Mouse (Mus musculus) thymus, adult 2 months (tissue): ENCODE measurements around the gene Spg21. TPM values are rescaled to one million over a fixed set of nuclear protein-coding genes. Genes with fewer than 3 reads are reported as not detected.
A peak's percentile ranks its signal among the peaks of the same experiment; 100 is the strongest.

Experiments
- DNase-seq: peaks from one replicate; pipeline ENCODE4 v3.0.0; 2021
- H3K27ac ChIP-seq: fragments of 200-500 bp; 2 replicates; pipeline ENCODE4 v1.5.1; 2012; ENCODE audit warnings: low read length, control low read depth; ENCODE audit not compliant: control insufficient read depth, insufficient read depth
- H3K27me3 ChIP-seq: fragments of 200-500 bp; 2 replicates; pipeline ENCODE4 v1.6.1; 2012; ENCODE audit warnings: mild to moderate bottlenecking, low read length, moderate library complexity, mixed read lengths; ENCODE audit not compliant: control insufficient read depth, insufficient read depth
- H3K36me3 ChIP-seq: fragments of 200-500 bp; 2 replicates; pipeline ENCODE4 v1.6.1; 2012; ENCODE audit warnings: mild to moderate bottlenecking, low read length, moderate library complexity; ENCODE audit not compliant: control insufficient read depth, insufficient read depth
- H3K4me1 ChIP-seq: fragments of 200-500 bp; replicated peaks from 2 replicates; pipeline ENCODE4 v1.6.1; 2012; ENCODE audit warnings: low read length; ENCODE audit not compliant: control insufficient read depth, insufficient read depth
- H3K4me3 ChIP-seq: fragments of 200-500 bp; 2 replicates; pipeline ENCODE4 v1.5.1; 2012; ENCODE audit warnings: mild to moderate bottlenecking, low read length, control low read depth, moderate library complexity; ENCODE audit not compliant: control insufficient read depth, insufficient read depth
- CTCF ChIP-seq: fragments of 200-500 bp; IDR thresholded peaks from 2 replicates; pipeline ENCODE4 v1.5.1; 2012; ENCODE audit warnings: mild to moderate bottlenecking, control low read depth, low read length, moderate library complexity, borderline replicate concordance; ENCODE audit not compliant: control insufficient read depth, poor library complexity, insufficient read depth; ENCODE audit errors: extremely low read depth
- POLR2A ChIP-seq: fragments of 200-500 bp; IDR thresholded peaks from 2 replicates; pipeline ENCODE4 v1.6.1; 2012; ENCODE audit warnings: mild to moderate bottlenecking, low read length, control low read depth, moderate library complexity; ENCODE audit not compliant: control insufficient read depth, poor library complexity, insufficient read depth; ENCODE audit errors: extremely low read depth
- WGBS: fragments of 180-500 bp; shearing (Covaris S2); methylation state at CpG from one replicate; pipeline ENCODE4 v1.1.7; 2018; 5-methylcytosine and 5-hydroxymethylcytosine counted together
- polyA plus RNA-seq: library from polyadenylated mRNA; depleted of rRNA; stranded (reverse); fragments of >200 nt; gene quantifications from 2 replicates; pipeline ENCODE4 v1.2.3, GENCODE M21; 2012

Gene Spg21
- polyA plus RNA-seq, 1 experiment = 28.5 TPM

DNA sequence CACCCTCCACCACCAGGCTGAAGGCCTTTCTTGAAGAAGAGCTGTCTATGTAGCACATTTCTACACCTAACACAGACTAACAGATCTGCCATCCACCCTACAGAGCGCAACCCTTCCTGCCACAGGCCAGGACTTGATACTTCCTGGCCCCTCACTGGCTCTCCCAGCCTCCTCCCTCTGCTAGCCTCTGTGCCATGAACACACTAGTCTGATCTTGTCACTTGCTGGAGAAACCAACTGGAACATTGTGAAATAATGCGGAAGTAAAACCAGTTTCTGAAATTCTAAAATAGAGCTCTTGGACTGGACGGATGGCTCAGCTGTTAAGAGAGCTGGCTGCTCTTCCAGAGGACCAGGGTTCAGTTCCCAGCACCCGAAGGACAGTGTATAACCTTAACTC is 32.1 kb downstream of the Spg21 start:
- no peak overlapping the region for H3K4me3 ChIP-seq
- H3K36me3 ChIP-seq = 0 out of 2 replicates have a peak, but pooled peaks cover 4% of the 10 kb centered on the region
- no peaks in the 10 kb centered on the region for H3K27me3 ChIP-seq
- 94% methylated on average over 4 of the region's 4 CpGs for whole genome bisulfite sequencing
- no peak overlapping the region for H3K27ac ChIP-seq
- no peak for TF ChIP-seq POLR2A
- TF ChIP-seq CTCF = no peak
- H3K4me1 ChIP-seq = no peaks in the 10 kb centered on the region
- no peak for DNase-seq

DNA sequence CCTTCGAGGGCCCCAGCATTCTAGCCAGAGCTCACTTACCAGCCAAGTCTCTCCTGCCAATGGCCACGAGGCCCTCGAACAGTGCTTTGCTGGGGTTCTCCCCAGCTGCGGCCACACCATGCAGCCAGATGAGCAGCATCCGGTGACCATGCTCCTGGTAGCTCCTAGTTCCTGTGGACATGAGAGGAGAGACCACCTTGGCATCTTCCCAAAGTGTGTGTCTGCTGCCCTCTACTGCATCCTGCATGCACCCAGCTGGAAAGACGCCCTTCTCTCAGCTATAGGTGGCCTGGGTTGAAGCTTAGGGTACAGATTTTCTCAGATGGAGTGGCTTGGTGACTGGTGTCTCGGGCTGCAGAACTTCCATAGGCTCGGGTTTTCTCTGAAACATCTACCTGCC is 41.4 kb downstream of the Spg21 start:
- TF ChIP-seq CTCF = 0 out of 2 replicates have a peak, but pooled peaks have one; percentile 13
- TF ChIP-seq POLR2A = no peak
- H3K27me3 ChIP-seq = no peaks in the 10 kb centered on the region
- no peak overlapping the region for H3K27ac ChIP-seq
- WGBS = 62% methylated on average over 8 of the region's 8 CpGs
- H3K4me1 ChIP-seq = no peaks in the 10 kb centered on the region
- H3K36me3 ChIP-seq = no peaks in the 10 kb centered on the region
- no peak overlapping the region for H3K4me3 ChIP-seq
- no peak for DNase-seq

DNA sequence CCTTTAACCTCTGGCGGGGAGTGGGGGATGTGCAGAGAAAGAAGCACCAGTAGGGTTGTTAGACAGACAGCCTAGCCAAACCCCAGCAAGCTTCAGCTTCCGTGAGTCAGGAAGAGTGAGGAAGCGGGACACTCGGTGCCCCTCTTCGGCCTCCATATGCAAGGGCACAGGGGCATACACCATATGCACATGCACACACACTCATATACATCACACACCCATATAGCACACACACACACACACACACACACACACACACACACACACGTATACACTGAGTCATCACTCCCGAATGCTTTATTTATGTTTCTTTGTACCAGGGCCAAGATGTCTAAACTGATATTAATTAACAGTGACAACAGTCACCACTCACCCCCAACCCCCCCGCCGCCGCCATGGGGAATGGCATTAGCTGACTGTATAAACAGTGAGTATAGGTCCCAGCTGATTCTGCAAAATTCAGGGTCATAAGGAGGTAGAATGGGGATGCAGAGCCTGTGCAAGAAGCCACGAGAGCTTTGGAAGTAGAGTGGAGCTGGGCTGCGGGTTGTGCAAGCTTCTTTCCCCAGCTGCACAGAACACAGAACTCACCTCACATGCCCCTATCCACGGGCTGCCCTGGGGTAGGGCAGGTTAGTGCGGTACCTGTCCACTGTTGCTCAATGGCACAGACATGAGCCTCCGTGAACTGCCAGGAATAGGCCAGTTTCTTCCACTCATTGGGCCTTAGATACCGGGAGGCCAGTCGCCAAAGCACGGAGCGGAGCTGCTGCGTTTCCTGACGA is 42.2 kb downstream of the Spg21 start:
- Histone ChIP-seq H3K4me1 (no peaks in the 10 kb centered on the region), H3K36me3 (no peaks in the 10 kb centered on the region), H3K27me3 (no peaks in the 10 kb centered on the region), H3K27ac (no peak overlapping the region), H3K4me3 (no peak overlapping the region)
- DNase-seq = no peak
- TF ChIP-seq CTCF (no peak), POLR2A (no peak)
- WGBS = 91% methylated on average over 21 of the region's 21 CpGs

- Histone ChIP-seq H3K36me3 (no peaks in the 10 kb centered on the region), H3K27me3 (no peaks in the 10 kb centered on the region), H3K4me1 (no peaks in the 10 kb centered on the region), H3K4me3 (no peak overlapping the region), H3K27ac (no peak overlapping the region)
- no peak for DNase-seq
- no peak for TF ChIP-seq POLR2A
- TF ChIP-seq CTCF = no peak
- 44% methylated on average over 7 of the region's 7 CpGs for WGBS
Observed at GRCm38 (mm10) chr9:65508449-65508848, 47.7 kb downstream of the Spg21 start.

GRCm38 (mm10) chr9:65512520-65512919 is 51.8 kb downstream of the Spg21 start:
- no peaks in the 10 kb centered on the region for H3K27me3 ChIP-seq
- no peak overlapping the region for H3K27ac ChIP-seq
- no peaks in the 10 kb centered on the region for H3K36me3 ChIP-seq
- H3K4me3 ChIP-seq = no peak overlapping the region
- 96% methylated on average over 3 of the region's 3 CpGs for WGBS
- no peak for DNase-seq
- TF ChIP-seq POLR2A (no peak), CTCF (no peak)
- no peaks in the 10 kb centered on the region for H3K4me1 ChIP-seq

DNA sequence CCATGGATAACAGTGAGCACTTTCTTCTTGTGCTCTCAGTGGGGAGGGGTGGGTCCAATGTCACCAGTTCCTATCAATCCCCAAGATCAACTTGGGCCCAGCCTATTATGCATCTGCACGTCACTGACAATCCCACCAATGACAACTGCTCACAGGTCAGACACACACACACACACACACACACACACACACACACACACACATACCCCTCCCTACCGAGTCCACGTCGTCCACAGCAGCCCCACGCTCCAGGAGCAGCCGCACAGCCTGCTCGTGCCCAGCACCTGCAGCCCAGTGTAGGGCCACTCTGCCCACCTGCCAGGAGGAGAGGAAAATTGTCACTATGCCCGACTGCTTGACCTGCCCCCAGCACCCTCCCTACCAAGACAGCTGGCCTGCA is 53.7 kb downstream of the Spg21 start:
- no peaks in the 10 kb centered on the region for H3K27me3 ChIP-seq
- WGBS = 95% methylated on average over 8 of the region's 8 CpGs

GRCm38 (mm10) chr9:65514851-65515261 is 54.1 kb downstream of the Spg21 start:
- H3K36me3 ChIP-seq = no peaks in the 10 kb centered on the region
- WGBS = 91% methylated on average over 3 of the region's 3 CpGs
- no peak overlapping the region for H3K4me3 ChIP-seq
- TF ChIP-seq CTCF (no peak), POLR2A (no peak)
- DNase-seq = no peak
- H3K27ac ChIP-seq = no peak overlapping the region
- H3K27me3 ChIP-seq = no peaks in the 10 kb centered on the region
- H3K4me1 ChIP-seq = no peaks in the 10 kb centered on the region

More for the DNA sequence above, 53.7 kb downstream of the Spg21 start:
- Histone ChIP-seq H3K36me3 (no peaks in the 10 kb centered on the region), H3K4me3 (no peak overlapping the region), H3K4me1 (no peaks in the 10 kb centered on the region), H3K27ac (no peak overlapping the region)
- no peak for DNase-seq
- no peak for TF ChIP-seq POLR2A
- no peak for TF ChIP-seq CTCF
